Mouse (Mus musculus): ENCODE measurements around the gene Rpsa.
"Not testable (repeated sequence)": the region's sequence is repeated elsewhere in the genome, so short reads cannot be mapped to it uniquely, and the experiment has no call there.

Gene Rpsa

GRCm38 (mm10) chr9:120127538-120128251 is at the start of gene Rpsa:
Gene Rpsa (plus strand): TSS chr9:120127689.
- peak; percentile 95 to 97 for DNase-seq (ENCODE audit: low spot score in 2 of 2)

GRCm38 (mm10) chr9:120078241-120078640 is 49.2 kb upstream of the Rpsa start:
- no peak for DNase-seq (ENCODE audit: low spot score in 2 of 2)

- no peak for DNase-seq (ENCODE audit: low spot score in 2 of 2)
These were observed 47.6 kb upstream of the Rpsa start for GRCm38 (mm10) chr9:120079901-120080300.

GRCm38 (mm10) chr9:120080546-120081108 is 46.9 kb upstream of the Rpsa start:
- peak in 1 of 2 experiments; percentile 8 for DNase-seq (ENCODE audit: low spot score in 2 of 2)

- no peak for DNase-seq (ENCODE audit: low spot score in 2 of 2)
These were observed 46.2 kb upstream of the Rpsa start for GRCm38 (mm10) chr9:120081247-120081646.

GRCm38 (mm10) chr9:120081967-120082366 is 45.5 kb upstream of the Rpsa start:
- DNase-seq (ENCODE audit: low spot score in 2 of 2) = no peak

GRCm38 (mm10) chr9:120082691-120083090 is 44.8 kb upstream of the Rpsa start:
- no peak for DNase-seq (ENCODE audit: low spot score in 2 of 2)

GRCm38 (mm10) chr9:120083158-120083894 is 44.2 kb upstream of the Rpsa start:
- no peak for DNase-seq (ENCODE audit: low spot score in 2 of 2)

- DNase-seq (ENCODE audit: low spot score in 2 of 2) = no peak
These were observed 43.1 kb upstream of the Rpsa start for GRCm38 (mm10) chr9:120084406-120084805.

- DNase-seq (ENCODE audit: low spot score in 2 of 2) = no peak
These were observed 38.4 kb upstream of the Rpsa start for GRCm38 (mm10) chr9:120089125-120089524.

- no peak for DNase-seq (ENCODE audit: low spot score in 2 of 2)
These were observed 36.4 kb upstream of the Rpsa start for GRCm38 (mm10) chr9:120091086-120091485.

- DNase-seq (ENCODE audit: low spot score in 2 of 2) = no peak
These were observed 35.7 kb upstream of the Rpsa start, which contains the start of gene Ccr8 for GRCm38 (mm10) chr9:120091696-120092238. Gene Ccr8 (plus strand): TSS chr9:120092114.

- no peak for DNase-seq (ENCODE audit: low spot score in 2 of 2)
These were observed 33.8 kb upstream of the Rpsa start for GRCm38 (mm10) chr9:120093701-120094100.

GRCm38 (mm10) chr9:120095886-120096285 is 31.6 kb upstream of the Rpsa start:
- no peak for DNase-seq (ENCODE audit: low spot score in 2 of 2)

- DNase-seq (ENCODE audit: low spot score in 2 of 2) = peak; percentile 20 to 39
These were observed 28.8 kb upstream of the Rpsa start for GRCm38 (mm10) chr9:120098682-120099081.

- no peak for DNase-seq (ENCODE audit: low spot score in 2 of 2)
These were observed 28.2 kb upstream of the Rpsa start for GRCm38 (mm10) chr9:120099304-120099703.

- DNase-seq (ENCODE audit: low spot score in 2 of 2) = no peak
These were observed 26.3 kb upstream of the Rpsa start for GRCm38 (mm10) chr9:120101165-120101564.

GRCm38 (mm10) chr9:120108953-120109352 is 18.5 kb upstream of the Rpsa start:
- DNase-seq (ENCODE audit: low spot score in 2 of 2) = not testable (repeated sequence)

- peak; percentile 94 to 95 for DNase-seq (ENCODE audit: low spot score in 2 of 2)
These were observed 17.1 kb upstream of the Rpsa start, which contains the start of gene Slc25a38 for GRCm38 (mm10) chr9:120110211-120111018. Gene Slc25a38 (plus strand): TSS chr9:120110374.

- no peak for DNase-seq (ENCODE audit: low spot score in 2 of 2)
These were observed 16.1 kb upstream of the Rpsa start for GRCm38 (mm10) chr9:120111156-120111945.

- DNase-seq (ENCODE audit: low spot score in 2 of 2) = no peak
These were observed 15.0 kb upstream of the Rpsa start for GRCm38 (mm10) chr9:120112472-120112871.

Data from heart, adult 9 months (tissue).